Mouse (Mus musculus) heart, embryonic 16.5 days (tissue): ENCODE measurements around the gene Slc35b1. TPM values are rescaled to one million over a fixed set of nuclear protein-coding genes. Genes with fewer than 3 reads are reported as not detected.
A peak's percentile ranks its signal among the peaks of the same experiment; 100 is the strongest.

ENCODE experiments used
- ATAC-seq: fragments of 200-750 bp; cut with Nextera tagmentation; replicated peaks from 2 replicates; pipeline ENCODE4 v1.8.0; 2017; ENCODE audit warnings: moderate number of reproducible peaks; ENCODE audit not compliant: insufficient read depth, low FRiP score; ENCODE audit errors: extremely low read depth
- H3K27ac ChIP-seq: fragments of 300-500 bp; sonication (generic); 2 replicates; pipeline ENCODE4 v1.5.1; 2014; ENCODE audit warnings: mild to moderate bottlenecking, low read length, control low read depth, moderate library complexity
- H3K27me3 ChIP-seq: fragments of 300-500 bp; sonication (generic); 2 replicates; pipeline ENCODE4 v1.6.1; 2014; ENCODE audit warnings: low read length, mixed read lengths; ENCODE audit not compliant: control insufficient read depth, insufficient read depth
- H3K36me3 ChIP-seq: fragments of 300-500 bp; sonication (generic); 2 replicates; pipeline ENCODE4 v1.6.1; 2014; ENCODE audit not compliant: control insufficient read depth, insufficient read depth
- H3K4me1 ChIP-seq: fragments of 300-500 bp; sonication (generic); 2 replicates; pipeline ENCODE4 v1.6.1; 2014; ENCODE audit warnings: low read length, mixed read lengths; ENCODE audit not compliant: control insufficient read depth, insufficient read depth
- H3K4me2 ChIP-seq: fragments of 300-500 bp; sonication (generic); 2 replicates; pipeline ENCODE4 v1.6.1; 2014; ENCODE audit warnings: low read depth, mild to moderate bottlenecking, control low read depth, low read length
- H3K4me3 ChIP-seq: fragments of 300-500 bp; sonication (generic); 2 replicates; pipeline ENCODE4 v1.5.1; 2014; ENCODE audit warnings: mild to moderate bottlenecking, control low read depth, low read length
- H3K9ac ChIP-seq: fragments of 300-500 bp; sonication (generic); 2 replicates; pipeline ENCODE4 v1.6.1; 2014; ENCODE audit warnings: low read length, control low read depth
- H3K9me3 ChIP-seq: fragments of 300-500 bp; sonication (generic); replicated peaks from 2 replicates; pipeline ENCODE4 v1.6.1; 2016; ENCODE audit warnings: low read length; ENCODE audit not compliant: control insufficient read depth
- WGBS: fragments of 180-500 bp; shearing (Covaris S2); extraction: QIAGEN DNeasy Blood & Tissue Kit; methylation state at CpG from one replicate; pipeline ENCODE4 v1.1.7; 2014; 5-methylcytosine and 5-hydroxymethylcytosine counted together
- polyA plus RNA-seq: library from polyadenylated mRNA; unstranded; fragments of >200 nt; fragmentation: Nextera tagmentation; extraction: Ambion mirVana; gene quantifications from 2 replicates; pipeline ENCODE4 v1.2.1, GENCODE M21; 2015

Slc35b1 gene
- polyA plus RNA-seq, 1 experiment from 2014 or later, result 73.0 TPM

DNA sequence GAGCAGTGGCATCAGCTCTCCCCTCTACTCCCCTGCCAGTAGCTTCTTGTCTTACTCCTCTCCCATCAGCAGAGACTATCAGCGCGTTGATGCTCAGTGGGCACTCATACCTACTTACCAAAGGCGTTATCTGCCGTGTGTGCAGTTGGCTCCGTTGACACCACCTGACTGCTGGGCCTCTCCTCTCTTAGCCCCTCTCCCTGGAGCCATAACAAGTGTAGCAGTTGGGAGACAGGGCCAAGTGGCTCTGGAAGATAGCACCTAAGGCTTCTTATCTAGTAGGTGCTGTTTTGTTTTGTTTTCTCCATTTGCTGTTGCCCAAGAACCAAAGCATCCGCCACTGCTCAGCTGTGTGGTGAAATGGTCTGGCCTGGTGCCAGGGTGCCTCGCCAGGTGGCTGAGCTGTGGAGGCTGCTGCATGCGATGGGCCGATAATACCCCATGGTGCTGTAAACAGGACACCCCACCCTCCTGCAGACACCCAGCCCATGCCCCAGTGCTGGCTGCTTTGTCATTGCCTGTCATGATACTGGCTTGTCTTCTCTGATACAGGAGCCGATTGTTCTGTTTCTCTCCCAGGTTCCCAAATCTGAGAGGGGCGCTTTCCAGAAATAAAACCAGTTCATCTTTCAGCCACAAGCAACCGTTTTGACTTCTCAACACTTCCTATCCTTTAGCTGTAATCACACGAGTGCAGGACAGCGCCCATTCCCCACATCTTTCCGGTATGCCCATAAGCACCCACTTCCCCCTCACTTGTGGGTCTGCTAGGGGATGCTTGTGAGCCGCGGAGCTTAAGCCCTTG, 27.8 kb upstream of the Slc35b1 start:
- no peak overlapping the region for H3K4me3 ChIP-seq
- ATAC-seq, result peak; percentile 58
- H3K36me3 ChIP-seq, result no peaks in the 10 kb centered on the region
- no peaks in the 10 kb centered on the region for H3K9me3 ChIP-seq
- H3K4me2 ChIP-seq, result peak overlapping the region; percentile 19; the same call in 1 of the 2 replicates
- WGBS, result 41% methylated on average over 17 of the region's 17 CpGs
- peaks cover 22% of the 10 kb centered on the region for H3K4me1 ChIP-seq
- H3K9ac ChIP-seq, result no peak overlapping the region
- H3K27ac ChIP-seq, result peak overlapping the region; percentile 19; the same call in 1 of the 2 replicates
- H3K27me3 ChIP-seq, result no peaks in the 10 kb centered on the region

DNA sequence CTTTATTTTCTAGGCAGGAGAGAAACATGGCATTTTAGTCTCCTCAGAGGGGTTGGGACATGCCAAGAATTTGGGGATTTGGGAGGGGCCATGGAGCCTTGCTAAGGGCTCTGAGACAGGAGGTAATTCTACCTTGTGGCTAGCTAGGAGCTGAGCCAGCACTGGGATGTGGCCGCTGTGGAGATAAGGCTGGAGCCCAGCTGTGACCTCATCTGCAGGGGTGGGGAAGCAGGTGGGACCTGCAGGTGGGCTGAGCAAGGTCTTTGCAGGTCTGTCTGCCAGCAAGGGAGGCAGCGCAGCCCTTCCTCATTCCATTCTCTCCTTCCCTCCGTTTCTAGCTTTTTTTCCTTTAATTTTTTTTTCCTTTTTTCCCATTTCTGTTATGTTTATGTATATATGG, 26.2 kb upstream of the Slc35b1 start:
- H3K4me2 ChIP-seq, result no peak overlapping the region
- no peaks in the 10 kb centered on the region for H3K36me3 ChIP-seq
- no peak overlapping the region for H3K27ac ChIP-seq
- no peaks in the 10 kb centered on the region for H3K9me3 ChIP-seq
- H3K4me3 ChIP-seq, result no peak overlapping the region
- H3K4me1 ChIP-seq, result peaks cover 22% of the 10 kb centered on the region
- H3K27me3 ChIP-seq, result no peaks in the 10 kb centered on the region
- 52% methylated on average over 3 of the region's 3 CpGs for WGBS
- no peak overlapping the region for H3K9ac ChIP-seq
- no peak for ATAC-seq

DNA sequence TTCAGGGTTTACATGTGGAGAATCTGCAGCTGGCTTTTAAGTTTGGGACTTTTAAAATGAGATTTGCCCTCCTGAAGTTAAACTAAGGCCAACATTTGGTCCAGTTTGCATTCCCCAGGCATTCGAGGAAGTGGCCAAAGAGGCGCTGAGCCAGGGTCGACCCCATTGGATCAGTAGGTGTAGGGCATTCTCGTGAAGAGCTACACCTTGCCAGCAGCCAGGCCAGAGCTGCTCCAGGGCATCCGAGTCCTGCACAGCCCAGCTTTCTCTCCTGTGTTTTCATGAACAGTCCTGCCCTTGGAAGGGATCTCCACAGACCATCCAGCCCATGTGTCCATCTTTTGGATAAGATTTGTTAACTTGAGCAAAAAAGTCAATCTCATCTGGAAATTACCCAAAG, 20.1 kb upstream of the Slc35b1 start:
- H3K4me2 ChIP-seq, result no peak overlapping the region
- WGBS, result 75% methylated on average over 5 of the region's 5 CpGs
- no peak overlapping the region for H3K4me3 ChIP-seq
- no peak overlapping the region for H3K27ac ChIP-seq
- ATAC-seq, result no peak
- H3K9ac ChIP-seq, result no peak overlapping the region
- H3K36me3 ChIP-seq, result no peaks in the 10 kb centered on the region
- no peaks in the 10 kb centered on the region for H3K9me3 ChIP-seq
- no peaks in the 10 kb centered on the region for H3K27me3 ChIP-seq
- H3K4me1 ChIP-seq, result peaks cover 26% of the 10 kb centered on the region

DNA sequence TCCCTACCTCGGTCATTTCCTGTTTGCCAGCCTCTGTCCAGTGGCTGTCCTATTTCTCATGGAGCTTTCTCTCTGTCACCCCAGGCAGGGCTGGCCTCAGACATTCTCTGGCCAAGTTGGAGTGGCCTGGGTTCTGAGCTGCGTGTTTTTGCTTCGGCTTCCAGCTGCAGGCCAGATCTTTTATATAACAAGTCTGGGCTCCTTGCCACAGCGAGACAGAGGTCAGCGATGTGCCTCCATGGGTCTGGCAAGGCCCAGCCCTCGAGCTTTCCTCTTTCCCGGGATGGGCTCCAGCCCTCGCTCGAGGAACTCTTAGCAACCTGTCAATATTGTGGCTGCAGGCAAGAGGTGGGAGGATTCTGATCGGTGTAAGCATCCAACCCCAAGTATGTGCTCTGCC, 18.9 kb upstream of the Slc35b1 start:
- H3K27me3 ChIP-seq, result no peaks in the 10 kb centered on the region
- ATAC-seq, result peak; percentile 77
- H3K9me3 ChIP-seq, result no peaks in the 10 kb centered on the region
- H3K27ac ChIP-seq, result peak overlapping the region; percentile 80
- no peak overlapping the region for H3K4me2 ChIP-seq
- H3K9ac ChIP-seq, result peak overlapping the region; percentile 40; the same call in 1 of the 2 replicates
- WGBS, result 35% methylated on average over 10 of the region's 10 CpGs
- H3K4me1 ChIP-seq, result peaks cover 26% of the 10 kb centered on the region
- no peak overlapping the region for H3K4me3 ChIP-seq
- no peaks in the 10 kb centered on the region for H3K36me3 ChIP-seq

DNA sequence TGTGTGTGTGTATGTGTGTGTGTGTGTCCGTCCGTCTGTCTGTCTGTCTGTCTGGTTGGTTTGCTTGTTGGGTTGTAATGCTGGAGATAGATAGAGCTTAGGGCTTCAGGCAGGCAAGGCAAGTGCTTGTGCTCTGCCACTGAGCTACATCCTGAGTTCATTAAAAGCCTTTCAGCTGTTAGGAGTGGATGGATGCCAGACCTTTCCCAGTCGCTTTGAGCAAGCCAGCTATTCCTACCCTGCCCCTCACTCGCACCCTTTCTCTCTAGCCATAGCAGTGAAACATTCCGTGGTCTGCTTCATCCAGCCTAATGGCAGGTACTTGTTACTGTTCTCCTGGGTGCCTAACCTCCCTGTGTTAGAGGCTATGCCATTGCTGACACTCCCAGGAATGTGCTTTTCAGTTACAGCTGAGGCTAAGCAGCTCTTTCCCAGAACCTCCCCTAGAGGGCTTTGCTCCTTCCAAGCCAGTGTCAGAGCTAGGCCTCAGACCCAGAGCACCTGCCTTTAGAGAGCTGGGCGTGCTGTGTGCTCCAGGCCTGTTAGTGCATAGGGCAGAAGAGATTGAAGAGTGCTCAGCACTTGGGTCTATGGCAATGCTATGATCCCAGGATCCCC, 18.1 kb upstream of the Slc35b1 start:
- WGBS, result 63% methylated on average over 6 of the region's 6 CpGs
- peak; percentile 33; the same call in 1 of the 2 replicates for ATAC-seq
- Histone ChIP-seq H3K4me1 (peaks cover 26% of the 10 kb centered on the region), H3K9ac (no peak overlapping the region; the same call in 1 of the 2 replicates), H3K36me3 (no peaks in the 10 kb centered on the region), H3K27ac (peak overlapping the region; percentile 80), H3K9me3 (no peaks in the 10 kb centered on the region), H3K27me3 (no peaks in the 10 kb centered on the region), H3K4me3 (no peak overlapping the region), H3K4me2 (no peak overlapping the region)

DNA sequence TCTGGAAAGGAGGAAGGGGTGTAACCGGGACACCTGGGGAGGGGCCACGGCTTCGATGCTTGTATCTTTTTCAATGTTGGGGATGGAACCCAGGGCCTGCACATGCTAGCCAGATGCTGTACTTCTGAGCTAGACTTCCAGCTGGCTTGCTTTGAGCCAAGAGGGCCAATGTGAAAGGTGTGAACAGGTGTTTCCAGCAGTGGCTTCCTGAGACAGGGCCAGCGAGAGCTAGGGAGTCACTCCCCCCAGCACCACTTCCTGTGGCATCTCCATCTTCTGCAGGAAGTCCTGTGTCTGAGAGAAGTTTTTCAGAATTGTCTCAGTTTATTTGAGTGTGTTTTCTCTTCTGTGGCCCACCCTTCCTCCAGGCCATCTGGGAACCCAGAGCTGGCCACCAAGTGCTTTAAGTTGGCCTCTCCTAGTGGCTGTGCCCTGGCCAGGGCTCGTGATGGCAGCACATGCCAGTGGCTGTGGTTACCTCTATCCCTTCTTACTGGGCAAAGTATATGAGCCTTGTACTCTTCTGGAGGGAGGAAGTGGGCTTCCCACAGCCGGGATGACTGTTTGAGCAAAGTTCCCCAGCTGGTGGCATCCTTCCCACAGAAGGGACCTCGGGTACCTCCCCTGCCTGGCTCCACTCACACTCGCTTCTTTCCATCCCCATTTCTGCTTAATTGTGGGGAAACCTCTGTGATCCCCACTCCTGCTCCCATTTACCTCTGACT, 17.3 kb upstream of the Slc35b1 start:
- Histone ChIP-seq H3K9me3 (no peaks in the 10 kb centered on the region), H3K27ac (peak overlapping the region; percentile 80), H3K4me1 (peaks cover 26% of the 10 kb centered on the region), H3K4me3 (no peak overlapping the region), H3K27me3 (no peaks in the 10 kb centered on the region), H3K9ac (no peak overlapping the region), H3K4me2 (no peak overlapping the region), H3K36me3 (no peaks in the 10 kb centered on the region)
- ATAC-seq, result no peak
- WGBS, result 72% methylated on average over 8 of the region's 8 CpGs

DNA sequence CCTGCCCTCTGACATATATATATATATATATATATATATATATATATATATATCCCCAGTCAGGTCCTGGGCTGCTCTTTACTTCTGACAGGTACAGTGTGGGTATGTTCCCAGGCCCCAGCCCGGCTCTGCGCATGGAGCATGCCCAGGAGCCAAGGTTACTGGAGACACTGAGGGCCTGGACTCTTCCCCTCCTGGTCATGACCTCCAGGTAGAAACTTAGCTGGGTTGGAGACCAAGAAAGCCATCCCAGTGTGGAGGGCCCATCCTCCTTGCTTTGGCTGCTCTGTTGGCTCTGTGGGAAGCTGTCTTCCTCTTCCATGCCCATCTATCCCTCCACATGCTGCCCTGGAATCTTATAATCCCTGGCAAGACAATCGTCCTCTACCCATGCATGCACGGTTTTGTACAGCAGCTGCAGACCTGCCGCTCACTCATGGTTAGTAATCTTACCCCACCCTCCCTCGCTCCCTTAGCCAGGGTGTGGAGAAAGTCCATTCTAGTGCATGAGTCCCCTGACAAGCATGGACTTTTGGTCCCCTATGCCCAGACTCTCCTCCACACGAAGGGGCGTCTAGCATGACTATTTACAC, 16.2 kb upstream of the Slc35b1 start:
- WGBS, result 85% methylated on average over 8 of the region's 8 CpGs
- peaks cover 26% of the 10 kb centered on the region for H3K4me1 ChIP-seq
- H3K27me3 ChIP-seq, result no peaks in the 10 kb centered on the region
- no peak overlapping the region for H3K4me3 ChIP-seq
- no peaks in the 10 kb centered on the region for H3K9me3 ChIP-seq
- H3K36me3 ChIP-seq, result peaks cover 4% of the 10 kb centered on the region
- no peak for ATAC-seq
- H3K9ac ChIP-seq, result no peak overlapping the region
- H3K27ac ChIP-seq, result no peak overlapping the region
- H3K4me2 ChIP-seq, result no peak overlapping the region

DNA sequence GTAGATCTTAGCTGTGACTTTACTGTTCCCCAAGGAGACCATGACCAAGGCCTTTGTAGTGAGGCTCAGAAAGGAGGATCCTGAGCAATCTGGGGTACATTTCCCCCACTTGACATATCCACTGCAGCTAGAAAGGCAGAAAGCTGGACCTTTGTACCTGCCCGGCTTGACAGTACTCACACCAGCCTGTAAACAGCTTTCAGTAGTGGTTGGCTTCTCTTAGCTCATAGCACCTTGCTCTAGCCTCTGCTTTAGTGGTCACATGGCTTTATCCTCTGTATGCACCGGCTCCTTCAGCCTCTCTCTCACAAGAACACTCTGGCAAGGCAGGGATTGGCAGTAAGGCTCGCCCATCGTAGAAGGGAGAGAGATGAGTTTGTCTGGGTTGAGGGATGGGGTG, 15.6 kb upstream of the Slc35b1 start:
- Histone ChIP-seq H3K4me1 (peaks cover 26% of the 10 kb centered on the region), H3K27ac (no peak overlapping the region), H3K9me3 (no peaks in the 10 kb centered on the region), H3K27me3 (no peaks in the 10 kb centered on the region), H3K4me3 (no peak overlapping the region), H3K4me2 (no peak overlapping the region), H3K9ac (no peak overlapping the region), H3K36me3 (peaks cover 7% of the 10 kb centered on the region)
- 83% methylated on average over 4 of the region's 4 CpGs for WGBS
- no peak for ATAC-seq
